Mouse (Mus musculus) bone marrow macrophage, adult 2 months (primary cell): Measurements from ENCODE around the gene Neto2. TPM values are rescaled to one million over a fixed set of nuclear protein-coding genes. Genes with fewer than 3 reads are reported as not detected.

Source experiments
- H3K27ac ChIP-seq: 2 replicates; pipeline ENCODE4 v1.5.1; 2012; ENCODE audit warnings: low read depth, low read length; ENCODE audit not compliant: insufficient read depth
- H3K4me1 ChIP-seq: 2 replicates; pipeline ENCODE4 v1.6.1; 2012; ENCODE audit warnings: low read length; ENCODE audit not compliant: control insufficient read depth, insufficient read depth
- H3K4me3 ChIP-seq: 2 replicates; pipeline ENCODE4 v1.5.1; 2012; ENCODE audit warnings: mild to moderate bottlenecking, low read length, moderate library complexity; ENCODE audit not compliant: insufficient read depth
- CTCF ChIP-seq: IDR thresholded peaks from 2 replicates; pipeline ENCODE4 v1.5.1; 2012; ENCODE audit warnings: low read depth, mild to moderate bottlenecking, low read length, moderate library complexity
- POLR2A ChIP-seq: IDR thresholded peaks from 2 replicates; pipeline ENCODE4 v1.6.1; 2012; ENCODE audit warnings: mild to moderate bottlenecking, low read depth, low read length, borderline replicate concordance
- polyA plus RNA-seq: library from polyadenylated mRNA; stranded (reverse); fragments of >200 nt; gene quantifications from 2 replicates; pipeline ENCODE4 v1.2.4, GENCODE M21; 2012; ENCODE audit not compliant: missing spikeins, insufficient read depth, insufficient read length

Gene Neto2
- polyA plus RNA-seq, result 0.37 and 0.38 TPM in 2 replicates

GRCm38 (mm10) chr8:85700751-85701351, at the start of gene Neto2:
Gene Neto2 (minus strand): TSS chr8:85700924.
- Histone ChIP-seq H3K27ac (no peak within 1 kb of the TSS), H3K4me1 (0 out of 2 replicates have a peak, but pooled peaks cover 3% of the 10 kb centered on the region), H3K4me3 (peak within 1 kb of the TSS; percentile 62)
- TF ChIP-seq CTCF (0 out of 2 replicates have a peak, but pooled peaks have one; percentile 26), POLR2A (no peak)

- Histone ChIP-seq H3K27ac (no peak overlapping the region), H3K4me1 (no peaks in the 10 kb centered on the region), H3K4me3 (no peak overlapping the region)
- no peak for TF ChIP-seq POLR2A
- no peak for TF ChIP-seq CTCF
Observed at GRCm38 (mm10) chr8:85745053-85745452, 44.3 kb upstream of the Neto2 start.

- H3K4me1 ChIP-seq, result no peaks in the 10 kb centered on the region
- H3K27ac ChIP-seq, result no peak overlapping the region
- no peak for TF ChIP-seq POLR2A
- TF ChIP-seq CTCF, result no peak
- no peak overlapping the region for H3K4me3 ChIP-seq
Observed at GRCm38 (mm10) chr8:85730545-85730944, 29.8 kb upstream of the Neto2 start.

- no peaks in the 10 kb centered on the region for H3K4me1 ChIP-seq
- TF ChIP-seq CTCF (no peak), POLR2A (no peak)
- no peak overlapping the region for H3K4me3 ChIP-seq
- no peak overlapping the region for H3K27ac ChIP-seq
Observed at GRCm38 (mm10) chr8:85717271-85717670, 16.5 kb upstream of the Neto2 start.

- no peak for TF ChIP-seq CTCF
- no peak for TF ChIP-seq POLR2A
- no peak overlapping the region for H3K27ac ChIP-seq
- no peaks in the 10 kb centered on the region for H3K4me1 ChIP-seq
- no peak overlapping the region for H3K4me3 ChIP-seq
Observed at GRCm38 (mm10) chr8:85716696-85717095, 16.0 kb upstream of the Neto2 start.

- Histone ChIP-seq H3K4me3 (no peak overlapping the region), H3K4me1 (no peaks in the 10 kb centered on the region), H3K27ac (no peak overlapping the region)
- TF ChIP-seq CTCF, result no peak
- TF ChIP-seq POLR2A, result no peak
Observed at GRCm38 (mm10) chr8:85706988-85707387, 6.3 kb upstream of the Neto2 start.

GRCm38 (mm10) chr8:85700101-85700750, 498 bp downstream of the Neto2 start:
- no peak overlapping the region for H3K27ac ChIP-seq
- H3K4me3 ChIP-seq, result peak overlapping the region; percentile 62
- H3K4me1 ChIP-seq, result 0 out of 2 replicates have a peak, but pooled peaks cover 3% of the 10 kb centered on the region
- no peak for TF ChIP-seq POLR2A
- TF ChIP-seq CTCF, result peak; percentile 36; the same call in 1 of the 2 replicates

- Histone ChIP-seq H3K4me3 (no peak overlapping the region), H3K27ac (no peak overlapping the region), H3K4me1 (0 out of 2 replicates have a peak, but pooled peaks cover 3% of the 10 kb centered on the region)
- no peak for TF ChIP-seq POLR2A
- TF ChIP-seq CTCF, result peak; percentile 56
Observed at GRCm38 (mm10) chr8:85699051-85699450, 1.7 kb downstream of the Neto2 start.

- Histone ChIP-seq H3K4me1 (no peaks in the 10 kb centered on the region), H3K27ac (no peak overlapping the region), H3K4me3 (no peak overlapping the region)
- TF ChIP-seq CTCF (no peak), POLR2A (no peak)
Observed at GRCm38 (mm10) chr8:85665146-85665545, 35.6 kb downstream of the Neto2 start.

- Histone ChIP-seq H3K4me1 (no peaks in the 10 kb centered on the region), H3K27ac (no peak overlapping the region), H3K4me3 (no peak overlapping the region)
- TF ChIP-seq POLR2A (no peak), CTCF (no peak)
Observed at GRCm38 (mm10) chr8:85661995-85662394, 38.7 kb downstream of the Neto2 start.
